Mouse (Mus musculus): ENCODE results near the gene Slc30a2.

DNA sequence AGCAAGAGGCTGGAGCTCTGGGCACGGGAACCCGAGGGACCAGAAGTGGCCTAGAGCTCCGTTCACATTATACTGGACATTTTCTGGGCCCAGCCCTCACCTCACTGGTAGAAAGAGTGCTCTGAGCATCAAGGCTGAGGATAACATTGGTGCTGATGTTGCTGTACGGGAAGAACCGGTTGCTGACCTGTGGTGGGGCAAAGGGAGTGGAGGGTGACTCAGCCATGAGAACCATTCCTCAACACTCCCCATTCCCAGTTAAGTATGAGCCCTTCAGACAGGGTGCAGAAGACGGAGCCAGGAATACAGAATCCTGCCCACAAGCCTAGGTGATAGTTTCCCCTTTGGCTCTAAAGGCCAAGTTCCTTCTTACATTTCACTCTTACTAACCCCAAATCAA is 16.7 kb downstream of the Slc30a2 start:
- TF ChIP-seq CTCF (IDR thresholded peaks at IDR 0.05; ENCODE audit: low read depth), result no peak
- TF ChIP-seq EP300 (IDR thresholded peaks at IDR 0.05; ENCODE audit: low read depth), result no peak
